Mouse (Mus musculus) thymus, adult 2 months (tissue): ENCODE measurements around the gene Rab26.

Experiments
- CTCF ChIP-seq: fragments of 200-500 bp; IDR thresholded peaks from 2 replicates; pipeline ENCODE4 v1.5.1; 2012; ENCODE audit warnings: mild to moderate bottlenecking, control low read depth, low read length, moderate library complexity, borderline replicate concordance; ENCODE audit not compliant: control insufficient read depth, poor library complexity, insufficient read depth; ENCODE audit errors: extremely low read depth
- POLR2A ChIP-seq: fragments of 200-500 bp; IDR thresholded peaks from 2 replicates; pipeline ENCODE4 v1.6.1; 2012; ENCODE audit warnings: mild to moderate bottlenecking, low read length, control low read depth, moderate library complexity; ENCODE audit not compliant: control insufficient read depth, poor library complexity, insufficient read depth; ENCODE audit errors: extremely low read depth

GRCm38 (mm10) chr17:24530361-24531050 lies 3.5 kb downstream of the Rab26 start:
- no peak for TF ChIP-seq POLR2A
- TF ChIP-seq CTCF = no peak
